Mouse (Mus musculus): Measurements from ENCODE around the gene Zbtb14. TPM values are rescaled to one million over a fixed set of nuclear protein-coding genes. Genes with fewer than 3 reads are reported as not detected.

Gene Zbtb14
- polyA plus RNA-seq, 1 experiment, result 5.6 TPM

- Histone ChIP-seq H3K36me3 (ENCODE audit: control insufficient read depth, insufficient read depth) (no peaks in the 10 kb centered on the region), H3ac (ENCODE audit: control insufficient read depth, insufficient read length, low read depth) (no peak overlapping the region), H3K27me3 (ENCODE audit: control insufficient read depth, insufficient read depth, insufficient read length) (peaks cover 7% of the 10 kb centered on the region), H3K79me3 (ENCODE audit: low read depth) (no peaks in the 10 kb centered on the region), H3K4me3 (ENCODE audit: insufficient read depth, poor library complexity, severe bottlenecking) (no peak overlapping the region), H3K79me2 (ENCODE audit: control insufficient read depth, insufficient read depth) (no peaks in the 10 kb centered on the region)
- no peak for TF ChIP-seq CTCF (IDR thresholded peaks at IDR 0.05; ENCODE audit: control insufficient read depth, insufficient read depth, insufficient read length)
These were observed 18.3 kb downstream of the Zbtb14 start for GRCm38 (mm10) chr17:69401146-69401545.

GRCm38 (mm10) chr17:69416163-69416562, 33.3 kb downstream of the Zbtb14 start:
- H3K79me3 ChIP-seq (ENCODE audit: low read depth), result no peaks in the 10 kb centered on the region
- peaks cover 29% of the 10 kb centered on the region for H3K79me2 ChIP-seq (ENCODE audit: control insufficient read depth, insufficient read depth)
- peak overlapping the region; percentile 82 for H3K4me3 ChIP-seq (ENCODE audit: insufficient read depth, poor library complexity, severe bottlenecking)
- H3K36me3 ChIP-seq (ENCODE audit: control insufficient read depth, insufficient read depth), result no peaks in the 10 kb centered on the region
- no peak overlapping the region for H3ac ChIP-seq (ENCODE audit: control insufficient read depth, insufficient read length, low read depth)
- TF ChIP-seq MAX (IDR thresholded peaks at IDR 0.05) (no peak), MYOG (IDR thresholded peaks at IDR 0.05; ENCODE audit: control insufficient read depth, extremely low read depth, insufficient read length) (no peak), FOSL1 (IDR thresholded peaks at IDR 0.05; ENCODE audit: insufficient read depth, low read length, poor library complexity, severe bottlenecking) (no peak), USF1 (IDR thresholded peaks at IDR 0.05; ENCODE audit: low read depth) (no peak), MYOD1 (IDR thresholded peaks at IDR 0.05; ENCODE audit: control insufficient read depth, insufficient read length, low read depth) (no peak), CEBPB (IDR thresholded peaks at IDR 0.05; ENCODE audit: low read depth) (no peak), CTCF (IDR thresholded peaks at IDR 0.05; ENCODE audit: control insufficient read depth, insufficient read depth, insufficient read length) (no peak)
- H3K27me3 ChIP-seq (ENCODE audit: control insufficient read depth, insufficient read depth, insufficient read length), result no peaks in the 10 kb centered on the region

- Histone ChIP-seq H3K79me2 (ENCODE audit: control insufficient read depth, insufficient read depth) (peaks cover 29% of the 10 kb centered on the region), H3K4me3 (ENCODE audit: insufficient read depth, poor library complexity, severe bottlenecking) (peak overlapping the region; percentile 82), H3ac (ENCODE audit: control insufficient read depth, insufficient read length, low read depth) (peak overlapping the region; percentile 82), H3K27me3 (ENCODE audit: control insufficient read depth, insufficient read depth, insufficient read length) (no peaks in the 10 kb centered on the region), H3K79me3 (ENCODE audit: low read depth) (no peaks in the 10 kb centered on the region), H3K36me3 (ENCODE audit: control insufficient read depth, insufficient read depth) (no peaks in the 10 kb centered on the region)
- TF ChIP-seq USF1 (IDR thresholded peaks at IDR 0.05; ENCODE audit: low read depth) (no peak), MAX (IDR thresholded peaks at IDR 0.05) (peak; percentile 86), MYOG (IDR thresholded peaks at IDR 0.05; ENCODE audit: control insufficient read depth, extremely low read depth, insufficient read length) (no peak), CTCF (IDR thresholded peaks at IDR 0.05; ENCODE audit: control insufficient read depth, insufficient read depth, insufficient read length) (no peak), FOSL1 (IDR thresholded peaks at IDR 0.05; ENCODE audit: insufficient read depth, low read length, poor library complexity, severe bottlenecking) (no peak)
These were observed 34.2 kb downstream of the Zbtb14 start for GRCm38 (mm10) chr17:69416920-69417661.

GRCm38 (mm10) chr17:69417724-69418373, 35.0 kb downstream of the Zbtb14 start:
- TF ChIP-seq USF1 (IDR thresholded peaks at IDR 0.05; ENCODE audit: low read depth) (no peak), MAX (IDR thresholded peaks at IDR 0.05) (no peak), MYOG (IDR thresholded peaks at IDR 0.05; ENCODE audit: control insufficient read depth, extremely low read depth, insufficient read length) (no peak), FOSL1 (IDR thresholded peaks at IDR 0.05; ENCODE audit: insufficient read depth, low read length, poor library complexity, severe bottlenecking) (no peak), CEBPB (IDR thresholded peaks at IDR 0.05; ENCODE audit: low read depth) (no peak), CTCF (IDR thresholded peaks at IDR 0.05; ENCODE audit: control insufficient read depth, insufficient read depth, insufficient read length) (no peak), MYOD1 (IDR thresholded peaks at IDR 0.05; ENCODE audit: control insufficient read depth, insufficient read length, low read depth) (no peak)
- H3K79me2 ChIP-seq (ENCODE audit: control insufficient read depth, insufficient read depth), result peaks cover 29% of the 10 kb centered on the region
- no peaks in the 10 kb centered on the region for H3K79me3 ChIP-seq (ENCODE audit: low read depth)
- no peaks in the 10 kb centered on the region for H3K36me3 ChIP-seq (ENCODE audit: control insufficient read depth, insufficient read depth)
- no peaks in the 10 kb centered on the region for H3K27me3 ChIP-seq (ENCODE audit: control insufficient read depth, insufficient read depth, insufficient read length)
- peak overlapping the region; percentile 82 for H3K4me3 ChIP-seq (ENCODE audit: insufficient read depth, poor library complexity, severe bottlenecking)
- peak overlapping the region; percentile 82 for H3ac ChIP-seq (ENCODE audit: control insufficient read depth, insufficient read length, low read depth)

GRCm38 (mm10) chr17:69421592-69421991, 38.7 kb downstream of the Zbtb14 start:
- Histone ChIP-seq H3K79me2 (ENCODE audit: control insufficient read depth, insufficient read depth) (peaks cover 29% of the 10 kb centered on the region), H3ac (ENCODE audit: control insufficient read depth, insufficient read length, low read depth) (no peak overlapping the region), H3K36me3 (ENCODE audit: control insufficient read depth, insufficient read depth) (no peaks in the 10 kb centered on the region), H3K79me3 (ENCODE audit: low read depth) (no peaks in the 10 kb centered on the region), H3K27me3 (ENCODE audit: control insufficient read depth, insufficient read depth, insufficient read length) (no peaks in the 10 kb centered on the region), H3K4me3 (ENCODE audit: insufficient read depth, poor library complexity, severe bottlenecking) (no peak overlapping the region)
- TF ChIP-seq FOSL1 (IDR thresholded peaks at IDR 0.05; ENCODE audit: insufficient read depth, low read length, poor library complexity, severe bottlenecking) (no peak), MYOD1 (IDR thresholded peaks at IDR 0.05; ENCODE audit: control insufficient read depth, insufficient read length, low read depth) (no peak), CTCF (IDR thresholded peaks at IDR 0.05; ENCODE audit: control insufficient read depth, insufficient read depth, insufficient read length) (no peak), CEBPB (IDR thresholded peaks at IDR 0.05; ENCODE audit: low read depth) (no peak), MYOG (IDR thresholded peaks at IDR 0.05; ENCODE audit: control insufficient read depth, extremely low read depth, insufficient read length) (no peak), USF1 (IDR thresholded peaks at IDR 0.05; ENCODE audit: low read depth) (no peak), MAX (IDR thresholded peaks at IDR 0.05) (no peak)
